Mouse (Mus musculus) mammary gland, adult 2 months (tissue): ENCODE measurements around the gene Atp5g2. TPM values are rescaled to one million over a fixed set of nuclear protein-coding genes. Genes with fewer than 3 reads are reported as not detected.

Experiments used
- polyA plus RNA-seq: library from polyadenylated mRNA; depleted of rRNA; stranded (reverse); fragments of >200 nt; gene quantifications from 2 replicates; pipeline ENCODE4 v1.2.3, GENCODE M21; 2012; ENCODE audit warnings: low replicate concordance; rRNA removed

Gene Atp5g2
- polyA plus RNA-seq: 329 and 421 TPM in 2 replicates

GRCm38 (mm10) chr15:102672215-102673071, at the start of gene Atp5g2:
Atp5g2 (minus strand) TSS chr15:102672352.

GRCm38 (mm10) chr15:102624970-102625686, 47.0 kb downstream of the Atp5g2 start, which contains the start of the genes Gm28047 and Atf7:
Gm28047 (minus strand) TSS chr15:102625067.
Atf7 (minus strand) TSS chr15:102625464.

Other genes starting within 250 kb of the Atp5g2 start
- 3.6 and 6.7 TPM in 2 replicates for gene Amhr2, start 227.0 kb downstream of the Atp5g2 start, polyA plus RNA-seq
- 198 and 203 TPM in 2 replicates for gene Prr13, start 213.3 kb downstream of the Atp5g2 start, polyA plus RNA-seq
- 437 and 514 TPM in 2 replicates for gene Pcbp2, start 201.8 kb downstream of the Atp5g2 start, polyA plus RNA-seq
- gene Gm10337, start 168.6 kb downstream of the Atp5g2 start, polyA plus RNA-seq: not detected in 2 replicates
- gene Map3k12, start 155.3 kb downstream of the Atp5g2 start, polyA plus RNA-seq: 10.0 and 11.0 TPM in 2 replicates
- 69.0 and 82.6 TPM in 2 replicates for gene Tarbp2, start 154.2 kb downstream of the Atp5g2 start, polyA plus RNA-seq
- gene Npff, start 147.4 kb downstream of the Atp5g2 start, polyA plus RNA-seq: 9.0 and 11.3 TPM in 2 replicates
- gene Gm28047, start 47.3 kb downstream of the Atp5g2 start, polyA plus RNA-seq: 0.29 TPM in 1 of 2 replicates, not detected in the other
- 99.1 and 202 TPM in 2 replicates for gene Atf7, start 46.9 kb downstream of the Atp5g2 start, polyA plus RNA-seq
- 47.3 and 82.5 TPM in 2 replicates for gene Calcoco1, start 49.8 kb upstream of the Atp5g2 start, polyA plus RNA-seq
- 0.06 TPM in 1 of 2 replicates, not detected in the other for gene Hoxc13, start 248.8 kb upstream of the Atp5g2 start, polyA plus RNA-seq